22 mouse cellular contexts compared by ENCODE assay signal in genomic region chr19:7111710-7112109, GRCm38 (mm10). TPM values are rescaled to one million over a fixed set of nuclear protein-coding genes. Genes with fewer than 3 reads are reported as not detected.
A peak's percentile ranks its signal among the peaks of the same experiment; 100 is the strongest.
DNase-seq lines count a peak whose midpoint lies in the region; ATAC-seq and TF ChIP-seq lines count a peak whose summit lies in the region.
"Had no signal": no experiment of that assay in that cellular context is flagged by ENCODE, and none has a peak within 500 bp of the region (broad histone marks: within the 10 kb centered on the region; RNA-seq: fewer than 3 reads in every experiment).

No protein-coding gene starts in this region.

- peak overlapping the region; percentile 9; the same call in 1 of the 2 replicates for H3K27ac ChIP-seq in gastrocnemius, adult 2 months
- H3K27ac ChIP-seq in kidney, embryonic 14.5 days (ENCODE audit: low read depth, low read length): no peak overlapping the region
- H3K27ac ChIP-seq in neural tube, embryonic 12.5 days: 0 out of 2 replicates have a peak overlapping the region, but pooled peaks have one; percentile 10
- no peak overlapping the region for H3K27ac ChIP-seq in neural tube, embryonic 15.5 days (replicated peaks)
- H3K27ac ChIP-seq: forebrain, embryonic 15.5 days; heart, embryonic 15.5 days; hindbrain, embryonic 15.5 days had no signal

- no peak for TF ChIP-seq CTCF in gastrocnemius, adult 2 months (IDR thresholded peaks at IDR 0.05)

- no peaks in the 10 kb centered on the region for H3K36me3 ChIP-seq in kidney, embryonic 14.5 days (ENCODE audit: control insufficient read depth, insufficient read depth, low read length)
- H3K36me3 ChIP-seq in neural tube, embryonic 12.5 days: no peaks in the 10 kb centered on the region
- no peaks in the 10 kb centered on the region for H3K36me3 ChIP-seq in neural tube, embryonic 15.5 days
- H3K36me3 ChIP-seq: embryonic facial prominence, embryonic 15.5 days; forebrain, embryonic 15.5 days; heart, embryonic 15.5 days; hindbrain, embryonic 15.5 days had no signal

- peaks cover 46% of the 10 kb centered on the region for H3K4me1 ChIP-seq in kidney, embryonic 14.5 days (ENCODE audit: control insufficient read depth, insufficient read depth, low read length)
- peaks cover 47% of the 10 kb centered on the region for H3K4me1 ChIP-seq in neural tube, embryonic 12.5 days
- H3K4me1 ChIP-seq in neural tube, embryonic 15.5 days: peaks cover 75% of the 10 kb centered on the region

- H3K4me3 ChIP-seq in gastrocnemius, adult 2 months: no peak overlapping the region
- no peak overlapping the region for H3K4me3 ChIP-seq in kidney, embryonic 14.5 days (ENCODE audit: low read length)
- H3K4me3 ChIP-seq in neural tube, embryonic 12.5 days: no peak overlapping the region
- H3K4me3 ChIP-seq in neural tube, embryonic 15.5 days (replicated peaks): no peak overlapping the region
- H3K4me3 ChIP-seq: embryonic facial prominence, embryonic 15.5 days; erythroblast, embryonic 14.5 days; forebrain, embryonic 15.5 days; heart, embryonic 15.5 days; hindbrain, embryonic 15.5 days had no signal

- no peak overlapping the region for H3K4me2 ChIP-seq in kidney, embryonic 14.5 days (replicated peaks; ENCODE audit: low read depth, low read length)
- no peak overlapping the region for H3K4me2 ChIP-seq in neural tube, embryonic 12.5 days (replicated peaks)
- H3K4me2 ChIP-seq in neural tube, embryonic 15.5 days: no peak overlapping the region
- H3K4me2 ChIP-seq: embryonic facial prominence, embryonic 15.5 days; forebrain, embryonic 15.5 days; heart, embryonic 15.5 days; hindbrain, embryonic 15.5 days had no signal

- H3K9ac ChIP-seq in kidney, embryonic 14.5 days (ENCODE audit: low read depth, low read length): no peak overlapping the region
- no peak overlapping the region for H3K9ac ChIP-seq in neural tube, embryonic 12.5 days
- H3K9ac ChIP-seq in neural tube, embryonic 15.5 days (replicated peaks): no peak overlapping the region
- H3K9ac ChIP-seq: embryonic facial prominence, embryonic 15.5 days; forebrain, embryonic 15.5 days; heart, embryonic 15.5 days; hindbrain, embryonic 15.5 days had no signal

- no peaks in the 10 kb centered on the region for H3K9me3 ChIP-seq in kidney, embryonic 14.5 days (ENCODE audit: control insufficient read depth, low read length)
- no peaks in the 10 kb centered on the region for H3K9me3 ChIP-seq in neural tube, embryonic 12.5 days
- H3K9me3 ChIP-seq in neural tube, embryonic 15.5 days (replicated peaks): no peaks in the 10 kb centered on the region
- H3K9me3 ChIP-seq: embryonic facial prominence, embryonic 15.5 days; forebrain, embryonic 15.5 days; heart, embryonic 15.5 days; hindbrain, embryonic 15.5 days had no signal

- WGBS in kidney, embryonic 14.5 days: 43% methylated on average over 4 of the region's 4 CpGs
- WGBS in neural tube, embryonic 12.5 days: 83% methylated on average over 4 of the region's 4 CpGs
- WGBS in neural tube, embryonic 15.5 days: 88% methylated on average over 4 of the region's 4 CpGs

- DNase-seq in gastrocnemius, adult 2 months: no peak
- no peak for DNase-seq in gastrocnemius, adult 18-20 months (ENCODE audit: low spot score)
- no peak for DNase-seq in kidney, adult 8-10 months
- DNase-seq in thymus, adult 18-20 months: no peak
- DNase-seq: adrenal gland, postnatal 10 days; cerebellum, adult 11 months; cerebellum, adult 8-10 months; cerebellum, postnatal 14 days; embryo, embryonic 11 days; gastrocnemius, postnatal 25 days; heart, postnatal 14 days had no signal

- peaks cover 17% of the 10 kb centered on the region for H3K27me3 ChIP-seq in kidney, embryonic 14.5 days (ENCODE audit: control insufficient read depth, insufficient read depth, low read length)
- H3K27me3 ChIP-seq in neural tube, embryonic 12.5 days (replicated peaks): peaks cover 53% of the 10 kb centered on the region
- H3K27me3 ChIP-seq in neural tube, embryonic 15.5 days (replicated peaks): no peaks in the 10 kb centered on the region; the same call in none of the 2 replicates
- H3K27me3 ChIP-seq: embryonic facial prominence, embryonic 15.5 days; forebrain, embryonic 15.5 days; heart, embryonic 15.5 days; hindbrain, embryonic 15.5 days had no signal

- ATAC-seq in kidney, embryonic 14.5 days (ENCODE audit: low FRiP score, low TSS enrichment): peak; percentile 50
- no peak for ATAC-seq in neural tube, embryonic 12.5 days (ENCODE audit: low FRiP score, low read depth)
- ATAC-seq in neural tube, embryonic 15.5 days (ENCODE audit: low FRiP score): no peak
- ATAC-seq: forebrain, embryonic 15.5 days had no signal

- intact Hi-C loops in gastrocnemius, adult 2 months (cut with DNase I): loop anchor here (5.0 kb wide), 1 partner anchor 71 kb away; no protein-coding TSS in a partner anchor

RNA-seq across cellular contexts. Expression of gene Flrt1, which starts 6.2 kb away (rescaled TPM):
- under 1 TPM; 0.53 to 0.54 TPM for total RNA-seq in gastrocnemius, adult 2 months (2021)
- total RNA-seq in gastrocnemius, adult 18-20 months (2021): 1 to 10 TPM; 1.1 to 1.9 TPM
- 3.0 and 5.5 TPM in 2 replicates for polyA plus RNA-seq in kidney, embryonic 14.5 days (2014; fragmentation: Nextera tagmentation; extraction: Ambion mirVana)
- 7.0 and 9.9 TPM in 2 replicates for polyA plus RNA-seq in neural tube, embryonic 12.5 days (2016; fragmentation: Nextera tagmentation; extraction: Ambion mirVana)
- 10.5 and 10.9 TPM in 2 replicates for polyA plus RNA-seq in neural tube, embryonic 15.5 days (2015; fragmentation: Nextera tagmentation; extraction: Ambion mirVana)
- total RNA-seq: common myeloid progenitor, adult 5-6 weeks; granulocyte monocyte progenitor cell, adult 5-6 weeks; MEL had no signal
- polyA plus RNA-seq: erythroblast, embryonic 14.5 days had no signal

RNA-seq across cellular contexts. Expression of gene Macrod1, which starts 55.1 kb away (rescaled TPM):
- total RNA-seq in gastrocnemius, adult 2 months (2021): 100 to 1,000 TPM; 261 to 294 TPM
- 100 to 1,000 TPM; 276 to 311 TPM for total RNA-seq in gastrocnemius, adult 18-20 months (2021)
- polyA plus RNA-seq in kidney, embryonic 14.5 days (2014; fragmentation: Nextera tagmentation; extraction: Ambion mirVana): 9.9 and 10.7 TPM in 2 replicates
- 3.4 and 5.2 TPM in 2 replicates for polyA plus RNA-seq in neural tube, embryonic 12.5 days (2016; fragmentation: Nextera tagmentation; extraction: Ambion mirVana)
- 7.2 and 7.7 TPM in 2 replicates for polyA plus RNA-seq in neural tube, embryonic 15.5 days (2015; fragmentation: Nextera tagmentation; extraction: Ambion mirVana)

Comparison
In these comparisons a context has a peak if more than half of its experiments do, and no peak if none do; other contexts are left out.
1. H3K27ac ChIP-seq: peak in gastrocnemius, adult 2 months (single experiment) and neural tube, embryonic 12.5 days (single experiment); none in kidney, embryonic 14.5 days (single experiment) and neural tube, embryonic 15.5 days (single experiment).